Mouse (Mus musculus) right cerebral cortex, postnatal 25 days (tissue): Measurements from ENCODE around the gene Pou6f1.
"Not testable (repeated sequence)": the region's sequence is repeated elsewhere in the genome, so short reads cannot be mapped to it uniquely, and the experiment has no call there.

Experiments
- DNase-seq: peaks from one replicate; pipeline ENCODE4 v3.0.0; 2022

Pou6f1 gene

DNA sequence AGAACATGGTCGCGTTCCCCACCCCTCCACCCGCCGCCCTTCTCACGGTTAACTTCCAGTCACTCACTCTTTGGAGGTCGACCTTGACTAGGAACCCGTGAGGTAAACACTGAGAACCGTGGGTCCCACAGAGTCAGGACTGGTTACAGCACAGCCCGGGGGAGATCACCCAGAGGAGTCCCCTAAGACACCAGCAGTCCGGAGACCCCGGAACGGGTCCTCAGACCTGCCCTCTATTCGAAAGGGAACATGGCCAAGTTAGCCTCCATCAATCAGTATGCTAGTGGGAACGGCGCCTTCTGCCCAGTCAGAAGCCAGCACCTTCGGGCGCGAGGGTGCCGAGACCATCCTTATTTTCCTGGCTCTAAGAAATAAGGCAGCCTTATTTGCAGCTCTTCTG is 16.4 kb upstream of the Pou6f1 start:
- no peak for DNase-seq

GRCm38 (mm10) chr15:100615825-100616220 is 16.0 kb upstream of the Pou6f1 start:
- peak; percentile 83 for DNase-seq

- peak; percentile 98 for DNase-seq
Measured at GRCm38 (mm10) chr15:100614996-100615824, 15.4 kb upstream of the Pou6f1 start, which contains the start of gene Dazap2. Dazap2 (plus strand) TSS chr15:100615349.

- DNase-seq: no peak
Measured at GRCm38 (mm10) chr15:100614218-100614995, 14.6 kb upstream of the Pou6f1 start.

DNA sequence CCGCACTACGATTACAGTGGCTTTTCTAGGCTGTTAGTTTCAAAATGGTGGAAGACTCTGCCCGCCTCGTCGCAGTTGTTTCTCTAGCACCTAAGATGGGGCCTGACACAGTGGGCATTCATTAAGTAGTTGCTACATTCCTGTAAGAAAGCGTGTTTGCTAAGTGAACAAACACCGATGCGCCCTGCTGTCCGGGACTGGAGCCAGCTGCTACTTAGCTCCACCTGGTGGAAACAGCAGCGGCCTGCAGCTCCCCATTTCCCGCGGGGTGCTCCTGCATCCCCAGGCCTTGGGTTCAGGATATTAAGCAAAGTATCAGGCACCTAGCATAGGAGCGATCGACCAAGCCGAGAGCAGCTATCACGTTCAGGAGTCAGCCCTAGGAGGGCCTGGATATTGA is 13.8 kb upstream of the Pou6f1 start:
- peak; percentile 78 for DNase-seq

- DNase-seq: no peak
Measured at GRCm38 (mm10) chr15:100612432-100612831, 12.6 kb upstream of the Pou6f1 start.

- no peak for DNase-seq
Measured at GRCm38 (mm10) chr15:100611951-100612350, 12.2 kb upstream of the Pou6f1 start.

DNA sequence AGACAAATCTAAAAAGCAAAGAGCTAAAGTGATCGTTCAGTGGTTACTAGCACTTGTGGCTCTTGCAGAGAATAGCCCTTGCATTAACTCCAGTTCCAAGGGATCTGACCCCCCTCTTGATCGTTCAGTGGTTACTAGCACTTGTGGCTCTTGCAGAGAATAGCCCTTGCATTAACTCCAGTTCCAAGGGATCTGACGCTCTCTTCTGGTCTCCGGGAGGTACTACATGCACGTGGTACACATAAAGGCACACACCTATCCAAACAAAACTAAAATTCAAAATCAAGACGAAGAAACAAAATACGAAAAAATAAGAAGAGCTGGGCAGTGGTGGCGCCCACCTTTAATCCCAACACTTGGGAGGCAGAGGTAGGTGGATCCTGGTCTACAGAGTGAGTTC is 6.9 kb upstream of the Pou6f1 start:
- not testable (repeated sequence) for DNase-seq

- no peak for DNase-seq
Measured at GRCm38 (mm10) chr15:100601669-100602068, 1.9 kb upstream of the Pou6f1 start.

DNA sequence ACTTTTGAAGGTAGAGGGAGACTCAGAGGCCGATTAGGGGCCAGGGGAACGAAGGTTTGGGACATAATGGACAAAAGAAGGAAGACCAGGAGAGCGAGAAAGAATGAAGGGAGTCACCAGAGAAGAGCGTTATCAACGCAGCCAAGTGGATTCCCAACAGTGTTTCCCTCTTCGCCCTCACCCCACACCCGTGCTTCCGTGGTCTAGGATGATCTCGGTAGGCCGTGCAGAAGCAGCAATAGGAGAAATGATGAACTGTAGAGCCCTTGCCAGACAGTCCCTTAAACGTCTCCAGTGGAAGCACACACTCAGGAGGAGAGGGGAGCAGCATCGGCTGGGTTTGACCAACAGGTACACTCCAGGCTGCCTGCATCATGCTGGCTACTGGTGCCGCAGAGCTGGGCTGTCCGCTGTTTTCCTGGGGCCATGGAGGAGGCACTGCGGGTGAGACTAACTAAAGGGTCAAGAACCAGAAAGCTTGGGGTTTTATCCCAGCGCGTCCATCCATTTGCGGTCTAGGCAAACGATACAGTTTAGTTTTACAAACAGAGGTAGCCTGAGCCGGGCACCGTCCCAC is 1.0 kb upstream of the Pou6f1 start:
- DNase-seq: no peak

GRCm38 (mm10) chr15:100600047-100600695 is 387 bp upstream of the Pou6f1 start:
- peak; percentile 80 for DNase-seq

DNA sequence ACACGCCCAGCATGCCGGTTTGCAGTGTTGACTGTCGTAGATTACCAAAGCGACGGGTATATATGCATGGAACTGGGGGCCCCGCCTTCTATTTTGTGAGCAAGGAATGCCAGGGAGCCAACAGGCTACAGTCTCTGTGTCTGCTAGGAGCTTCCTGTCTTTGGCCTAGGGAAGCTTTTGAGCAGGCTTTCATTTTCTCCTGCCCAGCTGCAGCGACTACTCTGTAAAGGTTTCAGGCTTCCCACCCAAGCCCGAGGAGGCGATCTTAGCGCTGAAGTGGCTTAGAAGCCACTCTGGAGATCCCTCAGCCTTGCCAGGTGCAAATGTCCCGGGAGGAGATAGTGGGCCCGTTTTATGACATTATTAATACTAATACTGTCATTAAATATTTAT is 905 bp downstream of the Pou6f1 start:
- DNase-seq: peak; percentile 43

- no peak for DNase-seq
Measured at GRCm38 (mm10) chr15:100598287-100598882, 1.4 kb downstream of the Pou6f1 start.

GRCm38 (mm10) chr15:100592817-100593216 is 7.0 kb downstream of the Pou6f1 start:
- DNase-seq: no peak

GRCm38 (mm10) chr15:100590436-100590835 is 9.3 kb downstream of the Pou6f1 start:
- DNase-seq: no peak

GRCm38 (mm10) chr15:100588297-100588696 is 11.5 kb downstream of the Pou6f1 start:
- DNase-seq: no peak

DNA sequence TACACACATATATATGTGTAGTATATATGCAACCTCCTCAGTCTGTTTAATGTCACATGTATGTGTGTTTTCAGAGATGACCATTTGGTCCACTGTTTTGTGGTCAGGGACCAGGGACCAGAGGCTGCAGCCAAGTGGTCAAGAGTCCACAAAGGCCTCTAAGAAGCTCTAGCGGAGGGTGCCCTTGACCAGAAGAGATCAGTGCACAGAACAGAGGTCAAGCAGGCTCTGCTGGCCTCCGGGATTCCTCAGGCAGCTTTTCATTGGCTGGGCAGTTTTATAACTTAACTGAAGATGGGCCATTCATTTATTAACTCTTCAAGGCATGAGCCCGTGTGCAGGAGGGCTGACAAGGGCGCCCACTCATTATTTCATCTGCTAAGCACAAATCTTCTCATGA is 12.6 kb downstream of the Pou6f1 start:
- DNase-seq: no peak

- DNase-seq: no peak
Measured at GRCm38 (mm10) chr15:100585931-100586330, 13.9 kb downstream of the Pou6f1 start.

DNA sequence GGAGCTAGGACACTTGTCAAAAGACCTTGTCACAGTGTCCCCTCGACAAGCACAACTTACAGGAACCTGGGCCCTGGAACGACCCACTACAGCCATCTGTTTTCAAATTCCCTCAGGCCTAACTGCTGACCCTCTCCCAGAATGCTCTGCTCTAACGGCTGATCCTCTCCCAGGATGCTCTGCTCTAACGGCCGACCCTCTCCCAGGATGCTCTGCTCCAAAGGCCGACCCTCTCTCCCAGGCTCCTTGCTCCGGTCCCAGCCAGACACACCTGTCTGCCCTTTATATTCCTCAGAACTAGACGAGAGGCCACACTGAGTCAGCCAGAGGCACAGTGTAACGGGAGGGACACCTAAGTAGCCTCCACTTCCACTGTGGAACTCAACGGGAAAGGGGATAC is 19.7 kb downstream of the Pou6f1 start:
- no peak for DNase-seq

DNA sequence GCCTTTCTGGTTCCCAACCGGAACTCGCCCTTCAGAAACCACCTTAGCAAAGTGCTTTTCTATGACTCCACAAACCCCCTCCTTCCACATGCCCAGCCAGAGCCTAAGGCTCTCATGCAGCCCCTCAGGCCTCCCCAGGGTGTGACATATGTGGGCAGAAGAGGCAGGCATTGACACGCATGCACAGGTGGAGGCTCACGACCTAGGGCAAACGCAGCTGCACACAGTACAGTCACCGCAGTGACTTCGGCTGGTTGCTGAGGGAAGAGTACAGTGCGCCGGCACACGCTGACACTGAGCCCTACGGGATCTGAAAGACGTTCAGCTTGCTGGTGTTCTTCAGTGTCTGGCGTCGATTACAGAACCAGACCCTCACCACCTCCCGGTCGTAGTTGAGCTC is 21.8 kb downstream of the Pou6f1 start:
- no peak for DNase-seq

GRCm38 (mm10) chr15:100576810-100577209 is 23.0 kb downstream of the Pou6f1 start:
- no peak for DNase-seq

DNA sequence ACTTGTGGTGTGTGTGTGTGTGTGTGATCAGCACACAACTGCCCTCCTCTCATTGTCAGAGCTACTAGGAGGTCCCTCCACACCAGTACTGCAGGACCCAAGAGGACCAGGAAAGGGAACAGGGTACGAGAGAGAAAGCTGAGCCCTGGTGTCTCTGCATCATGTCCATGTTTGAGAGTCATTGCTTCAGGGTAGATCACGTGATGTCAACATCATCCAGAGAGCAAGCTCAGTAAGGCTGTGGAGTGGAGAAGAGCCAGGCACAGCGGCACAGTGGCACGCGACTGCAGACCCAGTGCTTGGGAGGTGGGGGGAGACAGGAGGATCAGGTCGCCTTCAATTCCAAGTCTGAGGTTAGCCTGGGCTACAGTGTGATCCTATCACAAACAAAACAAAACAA is 23.4 kb downstream of the Pou6f1 start:
- DNase-seq: no peak

DNA sequence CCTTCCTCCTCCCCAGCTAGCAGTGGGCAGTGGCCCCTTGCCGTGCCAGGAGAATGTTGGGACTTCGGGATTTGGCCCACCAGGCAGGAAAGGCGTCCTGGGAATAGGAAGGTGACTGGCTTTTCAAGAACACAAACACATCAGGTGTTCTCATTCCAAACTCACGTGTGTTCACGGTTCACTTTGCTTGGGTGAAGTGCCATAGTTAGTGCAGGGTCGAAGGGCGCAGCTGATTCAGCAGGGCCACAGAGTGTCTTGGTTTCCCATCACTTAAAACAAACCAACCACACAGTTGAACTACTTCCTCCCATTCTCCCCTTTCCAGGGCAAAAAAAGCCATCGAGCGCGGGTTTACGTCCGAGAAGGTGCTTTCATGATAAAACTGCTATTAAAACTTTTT is 24.4 kb downstream of the Pou6f1 start:
- no peak for DNase-seq
